Mouse (Mus musculus) hindbrain, embryonic 16.5 days (tissue): ENCODE data around the gene Ptprn2. TPM values are rescaled to one million over a fixed set of nuclear protein-coding genes. Genes with fewer than 3 reads are reported as not detected.

Source experiments
- ATAC-seq: fragments of 200-750 bp; cut with Nextera tagmentation; 2 replicates; pipeline ENCODE4 v1.8.0; 2017; ENCODE audit warnings: moderate TSS enrichment, moderate library complexity
- H3K27ac ChIP-seq: fragments of 300-500 bp; sonication (generic); 2 replicates; pipeline ENCODE4 v1.5.1; 2014; ENCODE audit warnings: low read depth, mild to moderate bottlenecking, control low read depth, low read length, moderate library complexity
- H3K27me3 ChIP-seq: fragments of 300-500 bp; sonication (generic); replicated peaks from 2 replicates; pipeline ENCODE4 v1.6.1; 2014; ENCODE audit warnings: low read length; ENCODE audit not compliant: control insufficient read depth, insufficient read depth
- H3K36me3 ChIP-seq: fragments of 300-500 bp; sonication (generic); 2 replicates; pipeline ENCODE4 v1.6.1; 2014; ENCODE audit warnings: mild to moderate bottlenecking, low read length, moderate library complexity, mixed read lengths; ENCODE audit not compliant: control insufficient read depth, insufficient read depth
- H3K4me1 ChIP-seq: fragments of 300-500 bp; sonication (generic); 2 replicates; pipeline ENCODE4 v1.6.1; 2014; ENCODE audit warnings: low read depth, low read length; ENCODE audit not compliant: control insufficient read depth, insufficient read depth
- H3K4me2 ChIP-seq: fragments of 300-500 bp; sonication (generic); 2 replicates; pipeline ENCODE4 v1.6.1; 2014; ENCODE audit warnings: mild to moderate bottlenecking, low read length, control low read depth, moderate library complexity
- H3K4me3 ChIP-seq: fragments of 300-500 bp; sonication (generic); 2 replicates; pipeline ENCODE4 v1.5.1; 2014; ENCODE audit warnings: mild to moderate bottlenecking, low read length, control low read depth, moderate library complexity
- H3K9ac ChIP-seq: fragments of 300-500 bp; sonication (generic); 2 replicates; pipeline ENCODE4 v1.6.1; 2014; ENCODE audit warnings: low read depth, mild to moderate bottlenecking, control low read depth, low read length, moderate library complexity
- H3K9me3 ChIP-seq: fragments of 300-500 bp; sonication (generic); 2 replicates; pipeline ENCODE4 v1.6.1; 2014; ENCODE audit warnings: mild to moderate bottlenecking, low read length, moderate library complexity; ENCODE audit not compliant: control insufficient read depth
- WGBS: fragments of 180-500 bp; shearing (Covaris S2); extraction: QIAGEN DNeasy Blood & Tissue Kit; methylation state at CpG from one replicate; pipeline ENCODE4 v1.1.7; 2014; 5-methylcytosine and 5-hydroxymethylcytosine counted together
- polyA plus RNA-seq: library from polyadenylated mRNA; unstranded; fragments of >200 nt; fragmentation: Nextera tagmentation; extraction: Ambion mirVana; gene quantifications from 2 replicates; pipeline ENCODE4 v1.2.1, GENCODE M21; 2015

Ptprn2 gene
- polyA plus RNA-seq, 1 experiment from 2014 or later, result 11.7 TPM

GRCm38 (mm10) chr12:116842723-116843272 lies 357.3 kb downstream of the Ptprn2 start:
- no peak overlapping the region; the same call in 1 of the 2 replicates for H3K27ac ChIP-seq
- no peaks in the 10 kb centered on the region for H3K36me3 ChIP-seq
- H3K27me3 ChIP-seq, result no peaks in the 10 kb centered on the region
- ATAC-seq, result peak; percentile 81
- WGBS, result 52% methylated on average over 8 of the region's 8 CpGs
- no peak overlapping the region for H3K4me3 ChIP-seq
- H3K9ac ChIP-seq, result no peak overlapping the region
- H3K4me2 ChIP-seq, result no peak overlapping the region
- H3K4me1 ChIP-seq, result 0 out of 2 replicates have a peak, but pooled peaks cover 2% of the 10 kb centered on the region
- no peaks in the 10 kb centered on the region for H3K9me3 ChIP-seq

- no peak for ATAC-seq
- H3K27ac ChIP-seq, result no peak overlapping the region
- H3K4me1 ChIP-seq, result 0 out of 2 replicates have a peak, but pooled peaks cover 2% of the 10 kb centered on the region
- no peaks in the 10 kb centered on the region for H3K9me3 ChIP-seq
- H3K9ac ChIP-seq, result no peak overlapping the region
- no peak overlapping the region for H3K4me3 ChIP-seq
- H3K4me2 ChIP-seq, result no peak overlapping the region
- H3K27me3 ChIP-seq, result no peaks in the 10 kb centered on the region
- H3K36me3 ChIP-seq, result no peaks in the 10 kb centered on the region
These were observed 360.7 kb downstream of the Ptprn2 start for GRCm38 (mm10) chr12:116846220-116846619.

- no peak overlapping the region for H3K9ac ChIP-seq
- no peaks in the 10 kb centered on the region for H3K36me3 ChIP-seq
- H3K4me3 ChIP-seq, result no peak overlapping the region
- no peak for ATAC-seq
- H3K27ac ChIP-seq, result no peak overlapping the region
- H3K4me2 ChIP-seq, result no peak overlapping the region
- H3K9me3 ChIP-seq, result no peaks in the 10 kb centered on the region
- 0 out of 2 replicates have a peak, but pooled peaks cover 2% of the 10 kb centered on the region for H3K4me1 ChIP-seq
- 60% methylated on average over 4 of the region's 4 CpGs for WGBS
- no peaks in the 10 kb centered on the region for H3K27me3 ChIP-seq
These were observed 361.5 kb downstream of the Ptprn2 start for GRCm38 (mm10) chr12:116847021-116847420.

- H3K27me3 ChIP-seq, result no peaks in the 10 kb centered on the region
- H3K4me2 ChIP-seq, result no peak overlapping the region
- H3K27ac ChIP-seq, result no peak overlapping the region
- H3K4me1 ChIP-seq, result no peaks in the 10 kb centered on the region
- ATAC-seq, result peak; percentile 27; the same call in 1 of the 2 replicates
- no peaks in the 10 kb centered on the region for H3K9me3 ChIP-seq
- H3K36me3 ChIP-seq, result no peaks in the 10 kb centered on the region
- WGBS, result 50% methylated on average over 7 of the region's 7 CpGs
- no peak overlapping the region for H3K4me3 ChIP-seq
- H3K9ac ChIP-seq, result no peak overlapping the region
These were observed 370.8 kb downstream of the Ptprn2 start for GRCm38 (mm10) chr12:116856307-116856706.

- H3K9me3 ChIP-seq, result no peaks in the 10 kb centered on the region
- H3K27me3 ChIP-seq, result no peaks in the 10 kb centered on the region
- H3K4me1 ChIP-seq, result no peaks in the 10 kb centered on the region
- H3K4me2 ChIP-seq, result no peak overlapping the region
- WGBS, result 86% methylated on average over 4 of the region's 4 CpGs
- H3K36me3 ChIP-seq, result no peaks in the 10 kb centered on the region
- H3K27ac ChIP-seq, result no peak overlapping the region
- H3K9ac ChIP-seq, result no peak overlapping the region
- no peak for ATAC-seq
- H3K4me3 ChIP-seq, result no peak overlapping the region
These were observed 376.0 kb downstream of the Ptprn2 start for GRCm38 (mm10) chr12:116861360-116862017.

- no peaks in the 10 kb centered on the region for H3K4me1 ChIP-seq
- ATAC-seq, result peak; percentile 41; the same call in 1 of the 2 replicates
- no peaks in the 10 kb centered on the region for H3K36me3 ChIP-seq
- no peak overlapping the region for H3K27ac ChIP-seq
- 63% methylated on average over 4 of the region's 4 CpGs for WGBS
- H3K27me3 ChIP-seq, result no peaks in the 10 kb centered on the region
- H3K9me3 ChIP-seq, result no peaks in the 10 kb centered on the region
- H3K4me2 ChIP-seq, result no peak overlapping the region
- H3K4me3 ChIP-seq, result no peak overlapping the region
- H3K9ac ChIP-seq, result no peak overlapping the region
These were observed 377.9 kb downstream of the Ptprn2 start for GRCm38 (mm10) chr12:116863291-116863899.

GRCm38 (mm10) chr12:116873866-116874585 lies 388.5 kb downstream of the Ptprn2 start:
- Histone ChIP-seq H3K27ac (no peak overlapping the region), H3K4me3 (no peak overlapping the region), H3K4me2 (no peak overlapping the region), H3K36me3 (no peaks in the 10 kb centered on the region), H3K9me3 (no peaks in the 10 kb centered on the region), H3K27me3 (no peaks in the 10 kb centered on the region), H3K4me1 (no peaks in the 10 kb centered on the region; the same call in 1 of the 2 replicates), H3K9ac (no peak overlapping the region)
- WGBS, result 91% methylated on average over 1 of the region's 1 CpGs
- no peak for ATAC-seq

GRCm38 (mm10) chr12:116887496-116888281 lies 402.2 kb downstream of the Ptprn2 start:
- no peaks in the 10 kb centered on the region for H3K36me3 ChIP-seq
- 37% methylated on average over 6 of the region's 6 CpGs for WGBS
- ATAC-seq, result peak; percentile 61
- H3K4me3 ChIP-seq, result no peak overlapping the region
- no peaks in the 10 kb centered on the region; the same call in 1 of the 2 replicates for H3K4me1 ChIP-seq
- H3K9me3 ChIP-seq, result no peaks in the 10 kb centered on the region
- no peak overlapping the region for H3K9ac ChIP-seq
- peak overlapping the region; percentile 29; the same call in 1 of the 2 replicates for H3K27ac ChIP-seq
- H3K4me2 ChIP-seq, result no peak overlapping the region
- no peaks in the 10 kb centered on the region for H3K27me3 ChIP-seq
